Mouse (Mus musculus) spleen, adult 2 months (tissue): ENCODE results near the gene Arfip1. TPM values are rescaled to one million over a fixed set of nuclear protein-coding genes. Genes with fewer than 3 reads are reported as not detected.
A peak's percentile ranks its signal among the peaks of the same experiment; 100 is the strongest.

Experiments used
- DNase-seq, 2 experiments: peaks; one replicate each; pipeline versions ENCODE4 v3.0.0 to v3.0.0-alpha.2; 2012 to 2021; ENCODE audit warnings: low spot score in 2 of 2, low read depth in 1 of 2
- H3K27ac ChIP-seq: fragments of 200-500 bp; 2 replicates; pipeline ENCODE4 v1.5.1; 2012; ENCODE audit warnings: low read length, inconsistent platforms; ENCODE audit not compliant: insufficient read depth
- H3K27me3 ChIP-seq: fragments of 200-500 bp; 2 replicates; pipeline ENCODE4 v1.6.1; 2012; ENCODE audit warnings: mild to moderate bottlenecking, moderate library complexity, low read length, inconsistent platforms; ENCODE audit not compliant: control insufficient read depth, insufficient read depth
- H3K36me3 ChIP-seq: fragments of 200-500 bp; 2 replicates; pipeline ENCODE4 v1.6.1; 2012; ENCODE audit warnings: mild to moderate bottlenecking, low read length, inconsistent platforms; ENCODE audit not compliant: control insufficient read depth, insufficient read depth
- H3K4me1 ChIP-seq: fragments of 200-500 bp; 2 replicates; pipeline ENCODE4 v1.6.1; 2011; ENCODE audit warnings: inconsistent platforms; ENCODE audit not compliant: control insufficient read depth, insufficient read depth, insufficient read length
- H3K4me3 ChIP-seq: fragments of 200-500 bp; 2 replicates; pipeline ENCODE4 v1.5.1; 2011; ENCODE audit warnings: mild to moderate bottlenecking, inconsistent platforms; ENCODE audit not compliant: insufficient read depth, insufficient read length; ENCODE audit errors: extremely low read depth
- CTCF ChIP-seq: fragments of 200-500 bp; IDR thresholded peaks from 2 replicates; pipeline ENCODE4 v1.5.1; 2011; ENCODE audit warnings: mild to moderate bottlenecking, inconsistent platforms; ENCODE audit not compliant: insufficient read depth, insufficient read length, insufficient replicate concordance; ENCODE audit errors: extremely low read depth
- POLR2A ChIP-seq: fragments of 200-500 bp; IDR thresholded peaks from 2 replicates; pipeline ENCODE4 v1.6.1; 2011; ENCODE audit warnings: low read depth, low read length, inconsistent platforms
- WGBS: fragments of 180-500 bp; shearing (Covaris S2); methylation state at CpG from one replicate; pipeline ENCODE4 v1.1.7; 2018; 5-methylcytosine and 5-hydroxymethylcytosine counted together
- polyA plus RNA-seq: library from polyadenylated mRNA; depleted of rRNA; stranded (reverse); fragments of >200 nt; gene quantifications from 2 replicates; pipeline ENCODE4 v1.2.3, GENCODE M21; 2012

The Arfip1 gene
- polyA plus RNA-seq, 1 experiment = 4.6 TPM

- Histone ChIP-seq H3K27me3 (peaks cover 16% of the 10 kb centered on the region), H3K4me3 (no peak overlapping the region; the same call in 1 of the 2 replicates), H3K4me1 (peaks cover 13% of the 10 kb centered on the region), H3K36me3 (no peaks in the 10 kb centered on the region), H3K27ac (no peak overlapping the region)
- 8% methylated on average over 11 of the region's 11 CpGs for WGBS
- TF ChIP-seq POLR2A = no peak
- no peak for TF ChIP-seq CTCF
- DNase-seq = no peak
Measured at GRCm38 (mm10) chr3:84481104-84481503, 101.3 kb downstream of the Arfip1 start.

DNA sequence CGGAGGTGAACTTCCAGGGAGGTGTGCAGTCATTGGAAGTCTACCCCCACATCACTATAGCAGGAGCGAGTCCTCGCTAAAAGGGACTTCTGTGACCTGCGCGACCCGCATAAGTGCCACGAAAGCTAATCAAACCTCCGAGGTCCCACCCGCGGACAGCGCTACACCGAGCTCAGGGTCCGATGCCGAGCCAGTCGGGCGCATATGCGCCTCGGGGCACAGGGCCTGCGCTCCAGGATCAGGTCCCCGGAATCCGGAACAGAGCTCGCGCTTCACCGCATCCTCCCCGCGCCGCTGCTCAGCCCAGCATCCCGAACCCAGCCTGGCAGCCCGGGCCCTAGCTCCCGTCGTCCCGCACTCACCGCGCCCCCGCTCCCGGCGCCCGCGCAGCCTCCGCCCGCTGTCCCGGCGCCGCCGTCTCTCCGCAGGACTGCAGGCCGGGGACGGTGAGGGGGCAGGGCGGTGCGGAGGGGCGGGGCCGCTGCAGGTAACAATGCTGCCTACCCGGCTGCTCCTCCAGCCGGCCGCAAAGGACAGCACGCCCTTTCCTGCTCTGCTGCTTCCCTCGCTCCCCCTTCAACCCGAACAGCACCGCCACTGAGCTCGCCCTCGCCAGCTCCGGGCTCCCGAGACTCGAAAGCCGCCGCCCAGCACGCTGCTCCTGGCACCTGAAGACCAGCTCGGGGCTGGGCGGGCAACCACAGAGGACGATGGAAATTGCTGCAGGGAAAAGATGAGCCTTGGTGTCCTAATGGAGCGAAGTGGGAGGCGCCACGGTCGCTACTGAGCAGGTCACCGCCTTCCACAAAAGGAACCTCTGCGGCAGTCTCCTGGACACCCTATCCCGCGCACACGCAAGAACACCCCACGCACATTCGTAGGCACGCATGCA is 102.2 kb downstream of the Arfip1 start, which contains the start of gene Fhdc1:
TSS of gene Fhdc1 (minus strand) at position 424 of the 892 bp plus-strand sequence.
- H3K27ac ChIP-seq = peak within 1 kb of the TSS; percentile 48; the same call in 1 of the 2 replicates
- H3K27me3 ChIP-seq = peaks cover 16% of the 10 kb centered on the region
- DNase-seq = no peak

GRCm38 (mm10) chr3:84479293-84480005 is 103.0 kb downstream of the Arfip1 start:
- H3K36me3 ChIP-seq = no peaks in the 10 kb centered on the region
- peaks cover 16% of the 10 kb centered on the region for H3K27me3 ChIP-seq
- no peak for DNase-seq
- H3K27ac ChIP-seq = peak overlapping the region; percentile 48; the same call in 1 of the 2 replicates
- peak overlapping the region; percentile 58 for H3K4me3 ChIP-seq
- peaks cover 13% of the 10 kb centered on the region for H3K4me1 ChIP-seq
- TF ChIP-seq CTCF (no peak), POLR2A (no peak)
- WGBS = 2% methylated on average over 61 of the region's 61 CpGs

More for the DNA sequence above, 102.2 kb downstream of the Arfip1 start, which contains the start of gene Fhdc1:
- TF ChIP-seq CTCF = no peak
- TF ChIP-seq POLR2A = no peak
- H3K4me3 ChIP-seq = peak within 1 kb of the TSS; percentile 58
- no peaks in the 10 kb centered on the region for H3K36me3 ChIP-seq
- under 1% methylated on average over 77 of the region's 82 CpGs for WGBS
- peaks cover 13% of the 10 kb centered on the region for H3K4me1 ChIP-seq

DNA sequence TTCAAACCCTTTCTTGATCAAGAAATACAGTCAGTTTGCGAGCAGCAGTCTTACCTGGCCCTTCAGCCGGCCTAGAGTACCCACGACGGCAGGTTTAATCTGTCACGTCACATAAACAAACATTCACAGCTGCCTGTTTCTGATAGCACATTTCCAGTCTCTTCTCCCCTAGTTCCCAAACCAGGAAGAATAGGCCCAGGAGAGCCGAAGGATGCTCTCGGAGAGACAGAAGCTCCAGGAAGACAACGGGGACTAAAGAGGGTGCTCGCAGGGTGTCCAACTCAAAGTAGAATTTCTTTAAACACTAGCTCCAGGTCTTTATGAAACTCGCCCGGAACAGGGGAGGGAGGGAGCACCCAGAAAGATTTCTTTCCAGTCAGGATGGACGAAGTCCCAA is 103.5 kb downstream of the Arfip1 start:
- Histone ChIP-seq H3K27me3 (peaks cover 16% of the 10 kb centered on the region), H3K27ac (peak overlapping the region; percentile 29; the same call in 1 of the 2 replicates), H3K36me3 (no peaks in the 10 kb centered on the region), H3K4me3 (peak overlapping the region; percentile 58; the same call in 1 of the 2 replicates), H3K4me1 (peaks cover 13% of the 10 kb centered on the region)
- whole genome bisulfite sequencing = 42% methylated on average over 12 of the region's 12 CpGs
- TF ChIP-seq POLR2A (no peak), CTCF (no peak)
- DNase-seq = no peak

DNA sequence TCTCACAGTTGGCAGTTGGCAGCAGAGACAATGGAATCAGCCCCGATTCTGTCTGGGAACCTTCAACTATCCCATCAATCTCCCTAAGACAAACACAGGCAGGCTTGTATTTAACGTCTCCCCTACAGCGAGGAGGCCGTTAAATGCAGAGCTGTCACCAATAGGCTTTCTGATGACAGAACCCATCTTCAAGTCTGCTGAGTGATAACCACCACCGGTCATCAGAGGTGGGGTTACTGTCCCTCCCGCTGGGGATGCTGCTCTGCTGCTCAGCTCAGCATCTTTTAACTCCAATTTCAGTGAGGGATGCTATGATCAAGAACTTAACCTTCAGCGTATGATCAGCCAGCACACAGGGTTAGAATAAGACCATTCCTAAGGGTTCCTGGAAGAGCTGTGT is 104.2 kb downstream of the Arfip1 start:
- Histone ChIP-seq H3K27me3 (peaks cover 16% of the 10 kb centered on the region), H3K27ac (no peak overlapping the region), H3K4me3 (peak overlapping the region; percentile 15; the same call in 1 of the 2 replicates), H3K4me1 (peaks cover 13% of the 10 kb centered on the region), H3K36me3 (no peaks in the 10 kb centered on the region)
- WGBS = 51% methylated on average over 7 of the region's 7 CpGs
- no peak for TF ChIP-seq POLR2A
- TF ChIP-seq CTCF = no peak
- DNase-seq = no peak

GRCm38 (mm10) chr3:84477498-84477897 is 104.9 kb downstream of the Arfip1 start:
- Histone ChIP-seq H3K27me3 (peaks cover 16% of the 10 kb centered on the region), H3K4me1 (peaks cover 13% of the 10 kb centered on the region), H3K4me3 (no peak overlapping the region), H3K27ac (no peak overlapping the region), H3K36me3 (no peaks in the 10 kb centered on the region)
- TF ChIP-seq POLR2A (no peak), CTCF (no peak)
- WGBS = 81% methylated on average over 1 of the region's 1 CpGs
- no peak for DNase-seq
